Mouse (Mus musculus) myocyte (in vitro differentiated cells): ENCODE results near the gene Fam228a.

ENCODE experiments used
- E2F4 ChIP-seq: IDR thresholded peaks from one replicate; pipeline ENCODE4 v1.6.1; 2011; ENCODE audit warnings: mild to moderate bottlenecking, control low read depth, moderate library complexity; ENCODE audit not compliant: insufficient read depth
- MAX ChIP-seq: IDR thresholded peaks from one replicate; pipeline ENCODE4 v1.6.1; 2011; ENCODE audit warnings: low read depth, mild to moderate bottlenecking, control low read depth
- MYOD1 ChIP-seq, 3 experiments: IDR thresholded peaks; one replicate each; pipeline ENCODE4 v1.6.1; 2011; ENCODE audit warnings: control low read depth in 2 of 3, low read depth in 2 of 3, mild to moderate bottlenecking in 2 of 3, moderate library complexity in 1 of 3; ENCODE audit not compliant: insufficient read length in 2 of 3, control insufficient read depth in 1 of 3
- POLR2A ChIP-seq: IDR thresholded peaks from one replicate; pipeline ENCODE4 v1.6.1; 2011; ENCODE audit warnings: low read depth, mild to moderate bottlenecking, control low read depth, moderate library complexity; ENCODE audit not compliant: insufficient read length
- POLR2AphosphoS2 ChIP-seq: IDR thresholded peaks from one replicate; pipeline ENCODE4 v1.6.1; 2011; ENCODE audit warnings: low read depth, control low read depth; ENCODE audit not compliant: insufficient read length
- USF1 ChIP-seq: IDR thresholded peaks from one replicate; pipeline ENCODE4 v1.6.1; 2011; ENCODE audit warnings: low read depth, mild to moderate bottlenecking, control low read depth, moderate library complexity

DNA sequence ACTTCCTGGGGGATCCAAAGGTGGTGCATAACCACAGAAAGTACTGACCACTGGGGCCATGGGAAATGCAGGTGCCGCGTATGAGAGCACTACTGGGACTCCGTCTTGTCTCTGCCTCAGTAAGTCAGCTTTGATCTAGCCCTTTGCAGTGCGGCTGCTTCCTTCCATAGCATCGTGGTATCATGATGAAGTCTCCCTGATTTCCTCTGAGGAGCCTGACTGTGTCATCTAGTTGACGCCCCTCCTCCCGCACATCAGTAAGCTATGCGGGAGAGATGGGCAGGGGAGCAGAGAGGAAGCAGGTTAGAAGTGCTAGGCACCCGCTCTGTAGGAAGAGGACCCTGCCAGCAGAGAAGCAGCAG, 37.3 kb upstream of the Fam228a start:
- TF ChIP-seq POLR2AphosphoS2 = no peak
- no peak for TF ChIP-seq POLR2A
- no peak for TF ChIP-seq MAX
- no peak for TF ChIP-seq MYOD1 (IDR thresholded peaks at IDR 0.05; ENCODE audit: control insufficient read depth in 1 of 3, insufficient read length in 2 of 3, low read depth in 2 of 3)
- TF ChIP-seq USF1 = no peak
- TF ChIP-seq E2F4 = no peak
